Mouse (Mus musculus) CD4-positive naive resting alpha-beta T cell, adult 76 days (primary cell): ENCODE measurements around the gene Sorl1. TPM values are rescaled to one million over a fixed set of nuclear protein-coding genes. Genes with fewer than 3 reads are reported as not detected.

Experiments used
- total RNA-seq: library from RNA; stranded (reverse); gene quantifications from one replicate; pipeline ENCODE4 v1.2.4, GENCODE M21; 2023

The Sorl1 gene
- total RNA-seq, result 44.5 TPM

DNA sequence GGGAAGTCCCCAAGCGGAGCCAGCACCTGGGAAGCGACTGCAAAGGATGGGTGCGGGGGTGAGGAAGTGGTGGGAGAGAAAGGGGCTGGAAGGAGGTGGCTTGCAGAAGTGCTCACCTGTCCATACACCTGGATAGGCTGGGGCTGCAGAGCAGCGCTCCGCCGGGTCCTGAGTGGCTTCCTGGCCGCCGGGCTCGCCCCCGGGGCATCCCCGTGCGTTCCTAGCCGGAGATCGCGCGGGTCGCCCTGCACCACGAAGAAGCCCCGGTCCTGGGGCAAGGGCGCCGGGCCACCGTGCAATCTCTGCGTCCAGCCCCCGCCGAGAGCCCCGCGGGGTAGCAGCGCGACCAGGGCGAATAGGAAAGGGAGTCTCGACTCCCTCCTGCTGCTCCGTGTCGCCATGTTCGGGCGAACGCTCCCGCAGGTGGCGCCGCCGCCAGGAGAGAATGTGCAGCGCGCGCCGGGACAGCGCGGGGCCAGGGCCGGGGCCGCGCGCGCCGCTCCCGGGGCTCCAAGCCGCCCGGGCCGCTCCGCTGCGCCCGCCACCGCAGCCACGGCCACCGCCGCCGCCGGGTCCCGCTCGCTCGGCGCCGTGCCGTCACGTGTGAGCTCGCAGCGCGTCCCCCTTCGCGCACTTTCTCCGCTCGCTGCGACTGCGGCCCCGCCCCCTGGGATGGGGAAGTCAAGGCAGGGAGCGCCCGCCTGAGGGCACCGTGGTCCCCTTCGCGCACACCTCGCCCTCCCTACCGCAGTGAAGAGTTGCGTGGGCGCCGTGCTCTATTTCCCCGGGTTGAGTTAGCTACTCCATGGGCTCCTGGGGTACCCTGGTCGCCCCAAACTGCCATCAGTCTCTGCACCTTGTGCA lies at the start of gene Sorl1:
Gene Sorl1, minus strand, starts transcription at position 585 of the 864 bp plus-strand sequence.

Other genes with a start within 250 kb of the Sorl1 start
- 29.8 TPM for gene Sc5d, start 140.0 kb upstream of the Sorl1 start, total RNA-seq